Mouse (Mus musculus) left cerebral cortex, adult 11 months (tissue): ENCODE results near the gene Stil.

Experiments used
- DNase-seq: peaks from one replicate; pipeline ENCODE4 v3.0.0; 2022; ENCODE audit warnings: low spot score

The Stil gene

DNA sequence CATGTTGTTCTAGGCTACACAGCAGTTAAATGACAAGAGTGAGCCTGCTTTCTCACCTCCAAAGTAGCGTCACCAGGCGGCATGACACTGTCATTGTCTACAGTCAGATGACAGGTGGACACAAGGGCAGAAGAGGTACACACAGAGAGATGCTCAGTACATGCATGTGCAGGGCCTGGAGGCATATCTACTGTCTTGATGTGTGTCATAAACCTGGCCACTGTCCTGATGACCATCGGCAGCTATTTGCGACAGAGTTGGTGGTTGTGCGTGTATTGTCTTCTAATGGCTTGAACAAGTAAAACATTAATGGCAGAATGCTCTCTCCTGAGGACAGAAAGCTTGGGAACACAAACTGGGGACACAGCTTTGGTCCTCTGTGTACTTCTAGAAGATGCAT, 51.3 kb downstream of the Stil start:
- no peak for DNase-seq

- DNase-seq: no peak
Observed at GRCm38 (mm10) chr4:115052343-115053005, 52.5 kb downstream of the Stil start.

DNA sequence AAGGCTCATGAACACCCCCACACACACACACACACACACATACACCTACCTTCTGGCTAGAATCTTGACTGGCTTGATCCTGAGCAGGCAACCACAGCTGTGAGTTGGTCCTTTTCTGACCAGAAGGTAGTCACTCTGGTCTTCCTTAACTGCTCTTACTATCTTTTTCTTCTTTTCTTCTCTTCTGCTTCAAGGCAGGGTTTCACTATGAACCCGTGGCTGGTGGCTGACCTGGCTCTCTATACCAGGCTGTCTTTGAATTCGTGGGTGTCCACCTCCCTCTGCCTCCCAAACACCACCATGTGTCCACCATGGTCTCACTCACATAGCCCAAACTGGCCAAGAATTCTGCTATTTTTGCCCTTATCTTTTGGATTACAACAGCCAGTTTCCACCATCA, 55.1 kb downstream of the Stil start:
- no peak for DNase-seq

- no peak for DNase-seq
Observed at GRCm38 (mm10) chr4:115055691-115056090, 55.7 kb downstream of the Stil start.

DNA sequence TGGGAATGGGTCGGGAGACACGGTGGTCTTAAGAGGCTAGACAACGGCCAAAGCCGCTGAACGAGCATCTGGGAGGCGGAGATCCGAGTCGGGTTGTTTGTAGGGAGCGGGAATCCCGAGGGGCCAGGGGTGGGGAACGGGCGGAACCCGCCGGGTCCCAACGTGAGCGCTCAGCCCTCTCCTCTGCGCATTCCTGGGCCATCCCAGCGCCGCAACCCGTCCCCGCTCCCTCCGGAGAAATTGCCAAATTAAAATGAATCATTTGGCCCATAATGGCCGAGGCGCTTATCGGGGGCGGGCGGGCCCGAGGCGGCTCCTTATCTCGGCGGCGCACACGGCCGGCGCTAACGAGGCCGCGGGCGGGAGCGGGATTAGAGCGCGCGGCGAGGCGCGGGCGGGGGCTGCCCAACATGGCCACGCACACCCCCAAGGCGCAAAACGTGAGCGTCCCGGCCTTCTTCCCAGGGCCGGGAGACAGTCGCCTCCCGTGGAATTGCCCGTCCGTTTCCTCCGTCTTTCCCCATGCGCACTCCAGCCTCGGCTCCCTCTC, 56.5 kb downstream of the Stil start, which contains the start of gene Tal1:
Gene Tal1 (plus strand): TSS at position 56 of the 550 bp plus-strand sequence.
- DNase-seq: no peak

GRCm38 (mm10) chr4:115056921-115057673, 57.1 kb downstream of the Stil start:
- no peak for DNase-seq

DNA sequence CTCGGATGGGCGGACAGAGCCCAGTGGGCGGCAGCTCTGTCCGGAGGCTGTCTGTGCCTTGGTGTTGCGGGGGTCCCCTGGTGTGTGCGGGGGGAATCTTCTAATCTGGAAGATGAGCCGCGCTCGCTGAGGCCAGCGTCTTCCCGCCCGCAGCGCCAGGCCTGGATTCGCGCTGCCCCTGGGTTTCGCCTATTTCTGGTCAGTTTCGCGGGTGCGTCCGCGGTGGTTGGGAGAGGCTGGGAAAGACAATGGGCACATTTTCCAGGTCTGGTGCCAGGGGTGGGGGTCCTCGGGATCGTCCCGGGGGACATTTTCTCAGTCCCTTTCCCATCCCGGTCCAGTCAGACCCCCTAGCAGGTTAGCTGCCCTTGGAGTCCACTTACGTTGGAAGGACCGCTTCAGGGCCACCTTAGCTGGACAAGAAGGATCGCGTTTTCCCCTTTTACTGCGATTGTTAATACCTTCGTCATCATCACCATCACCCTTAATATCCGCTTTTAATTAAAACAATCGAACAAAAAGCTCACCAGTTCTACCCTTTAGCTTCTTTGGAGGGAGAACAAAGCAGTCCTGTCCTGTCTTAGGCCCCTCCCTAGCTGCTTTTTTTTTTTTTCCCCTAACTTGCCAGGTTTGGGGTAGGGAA, 57.8 kb downstream of the Stil start:
- DNase-seq: no peak

DNA sequence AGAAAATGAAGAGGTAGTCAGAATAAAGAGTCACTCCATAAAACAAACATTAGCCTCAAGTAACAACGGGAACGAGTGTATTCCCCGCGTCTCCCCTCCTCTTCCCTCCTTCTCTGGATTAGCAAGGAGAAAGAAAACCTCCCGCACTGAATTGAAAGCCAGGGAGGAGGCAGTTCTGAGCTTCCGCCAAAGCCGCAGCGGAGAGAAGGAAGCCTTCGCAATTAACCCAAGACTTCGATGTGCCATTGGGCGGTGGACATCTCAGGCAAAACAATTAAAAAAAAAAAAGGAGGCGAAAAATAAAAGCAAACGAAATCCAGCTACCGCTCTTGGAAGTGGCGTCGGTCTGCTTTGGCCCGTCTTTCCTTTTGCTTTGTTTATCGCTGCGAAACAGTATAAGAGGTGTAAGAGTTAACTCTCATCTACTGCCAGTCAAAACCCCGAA, 58.4 kb downstream of the Stil start:
- DNase-seq: no peak

GRCm38 (mm10) chr4:115058871-115059590, 59.1 kb downstream of the Stil start:
- no peak for DNase-seq

GRCm38 (mm10) chr4:115059871-115060270, 59.9 kb downstream of the Stil start:
- DNase-seq: no peak

DNA sequence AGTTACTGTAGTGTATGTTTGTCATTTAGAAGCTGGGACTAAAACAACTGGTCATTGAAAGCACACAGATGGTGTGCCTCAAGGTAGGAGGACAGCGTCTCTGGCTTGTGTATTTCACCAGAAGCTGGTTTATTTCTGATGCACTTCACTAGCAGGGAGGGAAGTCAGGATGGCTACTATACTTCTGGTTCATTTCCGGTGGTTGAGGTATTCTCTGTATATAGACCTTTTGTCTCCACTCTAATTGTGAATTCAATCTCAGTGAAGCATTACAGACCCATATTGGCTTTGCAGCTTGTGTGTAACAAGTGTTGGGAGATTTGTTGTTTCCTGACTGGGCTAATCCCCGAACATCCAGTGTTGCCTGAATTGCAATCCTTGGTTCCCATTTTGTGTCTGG, 60.8 kb downstream of the Stil start:
- no peak for DNase-seq

DNA sequence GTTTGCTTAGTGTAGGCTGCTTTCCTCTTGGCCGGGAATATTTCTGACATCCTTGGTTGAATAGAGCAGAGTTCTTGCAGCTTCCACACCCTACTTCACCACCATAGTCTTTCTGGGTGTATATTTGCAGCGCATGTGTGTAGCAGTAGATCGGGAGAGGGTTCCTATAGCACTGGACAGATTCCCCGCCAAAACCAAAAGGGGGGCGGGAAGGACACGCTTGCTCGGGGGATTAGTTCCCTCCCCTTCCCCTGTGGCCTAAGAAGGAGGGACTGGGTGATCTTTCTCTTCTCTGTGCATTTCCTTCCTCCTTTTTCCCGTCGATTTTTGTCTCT, 62.5 kb downstream of the Stil start:
- no peak for DNase-seq

- DNase-seq: no peak
Observed at GRCm38 (mm10) chr4:115062875-115063517, 63.0 kb downstream of the Stil start.

- no peak for DNase-seq
Observed at GRCm38 (mm10) chr4:115063518-115064239, 63.7 kb downstream of the Stil start.

GRCm38 (mm10) chr4:115071668-115072067, 71.7 kb downstream of the Stil start:
- DNase-seq: no peak

DNA sequence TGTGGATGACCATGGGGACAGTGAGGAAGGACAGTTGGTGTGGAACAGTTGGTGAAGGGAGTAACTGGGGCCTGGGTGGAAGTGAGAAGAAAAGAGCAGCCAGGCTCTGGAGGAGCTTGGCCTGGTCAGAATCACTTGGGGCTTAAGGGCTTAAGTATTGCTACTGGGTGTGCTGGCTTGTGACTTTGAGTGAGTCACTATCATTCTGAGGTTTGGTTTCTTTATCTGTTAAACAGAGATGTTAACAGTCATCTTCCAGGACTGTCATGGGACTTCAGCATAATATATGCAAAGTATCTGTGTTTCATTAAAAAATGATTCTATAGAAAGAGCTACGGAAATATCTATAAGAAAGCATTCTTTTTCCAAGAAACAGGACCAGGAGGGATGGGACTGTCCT, 74.8 kb downstream of the Stil start:
- no peak for DNase-seq

- no peak for DNase-seq
Observed at GRCm38 (mm10) chr4:115075204-115075915, 75.4 kb downstream of the Stil start.

DNA sequence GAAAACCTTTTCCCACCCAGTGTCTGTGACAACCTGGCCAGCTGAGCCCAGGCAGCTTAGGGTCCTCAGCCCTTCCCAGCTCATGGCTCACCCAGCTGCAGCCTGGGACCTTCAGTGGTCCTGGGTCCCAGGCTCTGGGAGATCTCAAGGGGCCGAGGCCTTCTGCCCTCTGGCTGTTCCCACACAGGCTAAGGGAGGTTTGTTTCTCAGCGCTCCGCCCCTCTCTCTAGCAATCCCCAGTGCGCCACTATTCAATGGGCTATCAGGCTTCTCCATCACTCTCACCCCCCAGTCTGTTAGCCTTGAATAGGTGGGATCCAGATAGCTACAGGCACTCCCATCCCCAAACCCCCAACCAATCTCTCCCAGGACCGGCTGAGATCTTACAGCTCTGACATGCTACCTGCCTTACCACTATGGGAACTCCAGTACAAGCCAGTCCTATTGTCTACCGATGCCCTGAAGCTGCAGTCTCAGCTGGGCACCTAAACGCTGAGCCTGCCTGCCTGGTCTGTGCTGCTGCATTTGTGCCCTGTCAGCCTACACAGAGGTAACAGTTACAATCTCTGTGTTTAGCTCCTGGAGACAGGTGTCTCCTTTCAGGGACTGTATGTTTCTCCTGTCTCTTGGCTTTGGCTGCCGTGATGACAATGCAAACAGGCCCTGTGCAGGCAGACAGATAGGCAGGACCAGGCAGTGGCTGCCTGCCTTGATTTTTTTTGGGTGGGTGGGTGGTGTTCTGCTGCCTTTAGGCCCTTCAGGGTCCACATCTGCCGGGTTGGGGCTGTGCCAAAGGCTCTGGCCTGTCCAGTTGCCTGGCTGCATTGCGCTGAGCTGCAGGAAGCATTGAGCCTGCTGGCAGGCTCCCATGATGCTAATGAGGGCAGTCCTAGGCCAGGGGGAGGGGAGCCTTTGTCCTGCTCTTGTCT, 79.2 kb downstream of the Stil start:
- DNase-seq: no peak

DNA sequence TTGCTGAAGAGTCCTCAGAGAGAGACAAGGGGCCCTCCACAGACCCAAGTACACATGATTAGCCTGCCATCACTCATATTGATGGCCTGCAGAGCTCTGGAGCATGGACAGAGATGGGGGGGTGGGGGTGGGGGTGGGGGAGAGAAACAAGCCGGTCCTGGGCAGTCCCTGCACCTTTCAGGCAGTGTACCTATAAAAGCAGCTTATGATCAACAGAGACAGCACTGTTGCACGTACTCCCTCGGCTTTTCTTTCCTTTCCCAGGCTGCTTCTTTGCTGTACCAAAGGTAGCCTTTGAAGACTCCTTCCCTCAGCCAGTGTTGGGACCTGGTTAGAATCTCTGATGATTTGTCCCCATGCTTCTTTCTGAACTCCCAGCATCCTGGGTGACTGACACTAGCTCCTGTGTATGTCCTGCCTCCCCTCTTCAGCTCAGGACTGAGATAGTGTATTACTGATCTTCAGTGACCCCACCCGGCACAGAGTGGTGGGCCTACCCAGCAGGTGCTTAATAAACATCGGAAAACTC, 79.9 kb downstream of the Stil start:
- DNase-seq: no peak
